Mouse (Mus musculus) stomach, embryonic 14.5 days (tissue): ENCODE data around the gene Pls1. TPM values are rescaled to one million over a fixed set of nuclear protein-coding genes. Genes with fewer than 3 reads are reported as not detected.
A peak's percentile ranks its signal among the peaks of the same experiment; 100 is the strongest.

ENCODE experiments used
- ATAC-seq: fragments of 200-750 bp; cut with Nextera tagmentation; 2 replicates; pipeline ENCODE4 v1.8.0; 2017; ENCODE audit warnings: low read depth, moderate TSS enrichment; ENCODE audit not compliant: insufficient number of reproducible peaks, insufficient read depth, low FRiP score
- H3K27ac ChIP-seq: fragments of 300-500 bp; sonication (generic); 2 replicates; pipeline ENCODE4 v1.5.1; 2014; ENCODE audit warnings: mild to moderate bottlenecking, low read length, moderate library complexity, mixed read lengths
- H3K27me3 ChIP-seq: fragments of 300-500 bp; sonication (generic); 2 replicates; pipeline ENCODE4 v1.6.1; 2014; ENCODE audit warnings: low read length, control low read depth, mixed read lengths; ENCODE audit not compliant: control insufficient read depth, insufficient read depth
- H3K36me3 ChIP-seq: fragments of 300-500 bp; sonication (generic); 2 replicates; pipeline ENCODE4 v1.6.1; 2014; ENCODE audit warnings: mild to moderate bottlenecking, control low read depth, low read length, moderate library complexity, mixed read lengths; ENCODE audit not compliant: control insufficient read depth, insufficient read depth
- H3K4me1 ChIP-seq: fragments of 300-500 bp; sonication (generic); 2 replicates; pipeline ENCODE4 v1.6.1; 2014; ENCODE audit warnings: low read length, control low read depth, mixed read lengths; ENCODE audit not compliant: control insufficient read depth, insufficient read depth
- H3K4me2 ChIP-seq: fragments of 300-500 bp; sonication (generic); replicated peaks from 2 replicates; pipeline ENCODE4 v1.6.1; 2014; ENCODE audit warnings: low read depth, low read length, control low read depth
- H3K4me3 ChIP-seq: fragments of 300-500 bp; sonication (generic); 2 replicates; pipeline ENCODE4 v1.5.1; 2014; ENCODE audit warnings: low read depth, low read length, control low read depth
- H3K9ac ChIP-seq: fragments of 300-500 bp; sonication (generic); replicated peaks from 2 replicates; pipeline ENCODE4 v1.6.1; 2014; ENCODE audit warnings: low read depth, mild to moderate bottlenecking, control low read depth, low read length, moderate library complexity, mixed read lengths
- H3K9me3 ChIP-seq: fragments of 300-500 bp; sonication (generic); 2 replicates; pipeline ENCODE4 v1.6.1; 2016; ENCODE audit warnings: low read depth, low read length, control low read depth; ENCODE audit not compliant: control insufficient read depth
- WGBS: fragments of 180-500 bp; shearing (Covaris S2); extraction: QIAGEN DNeasy Blood & Tissue Kit; methylation state at CpG from one replicate; pipeline ENCODE4 v1.1.7; 2014; 5-methylcytosine and 5-hydroxymethylcytosine counted together
- polyA plus RNA-seq: library from polyadenylated mRNA; unstranded; fragments of >200 nt; fragmentation: Nextera tagmentation; extraction: Ambion mirVana; gene quantifications from 2 replicates; pipeline ENCODE4 v1.2.1, GENCODE M21; 2014

The Pls1 gene
- polyA plus RNA-seq, 1 experiment from 2014 or later, result 20.4 TPM

DNA sequence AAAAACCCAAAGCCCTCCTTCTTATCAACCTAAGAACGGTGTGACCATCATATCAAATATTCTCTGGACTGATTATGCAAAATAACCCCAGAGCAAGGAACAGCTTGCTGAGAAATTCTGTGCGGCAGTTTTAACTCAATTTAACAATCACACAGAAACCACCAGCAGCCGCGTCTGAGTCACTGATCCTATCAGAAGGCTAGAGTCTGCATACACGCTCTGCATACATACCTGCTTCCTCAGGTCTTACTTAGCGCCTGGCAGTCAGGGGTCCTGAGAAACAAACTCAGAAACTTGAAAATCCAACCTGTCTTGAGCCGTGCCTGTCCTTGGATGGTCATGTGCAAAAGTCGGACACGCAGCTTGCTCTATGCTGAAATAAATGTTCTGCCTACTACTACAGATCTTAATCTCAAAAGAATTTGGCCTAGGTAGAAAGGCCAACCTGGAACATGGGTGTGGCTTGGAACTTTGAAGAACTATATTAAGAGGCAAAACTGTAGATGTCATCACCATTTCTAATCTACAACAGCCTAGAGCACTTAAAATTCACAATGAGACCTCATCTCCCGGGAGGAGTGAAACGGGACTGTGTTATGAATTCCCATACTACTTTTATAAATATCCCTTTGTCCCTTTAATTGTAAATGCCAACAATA lies 30.0 kb downstream of the Pls1 start:
- Histone ChIP-seq H3K4me3 (no peak overlapping the region), H3K27ac (no peak overlapping the region), H3K9me3 (no peaks in the 10 kb centered on the region), H3K9ac (no peak overlapping the region), H3K27me3 (no peaks in the 10 kb centered on the region), H3K4me2 (no peak overlapping the region), H3K4me1 (no peaks in the 10 kb centered on the region), H3K36me3 (no peaks in the 10 kb centered on the region)
- no peak for ATAC-seq
- WGBS, result 79% methylated on average over 11 of the region's 11 CpGs

DNA sequence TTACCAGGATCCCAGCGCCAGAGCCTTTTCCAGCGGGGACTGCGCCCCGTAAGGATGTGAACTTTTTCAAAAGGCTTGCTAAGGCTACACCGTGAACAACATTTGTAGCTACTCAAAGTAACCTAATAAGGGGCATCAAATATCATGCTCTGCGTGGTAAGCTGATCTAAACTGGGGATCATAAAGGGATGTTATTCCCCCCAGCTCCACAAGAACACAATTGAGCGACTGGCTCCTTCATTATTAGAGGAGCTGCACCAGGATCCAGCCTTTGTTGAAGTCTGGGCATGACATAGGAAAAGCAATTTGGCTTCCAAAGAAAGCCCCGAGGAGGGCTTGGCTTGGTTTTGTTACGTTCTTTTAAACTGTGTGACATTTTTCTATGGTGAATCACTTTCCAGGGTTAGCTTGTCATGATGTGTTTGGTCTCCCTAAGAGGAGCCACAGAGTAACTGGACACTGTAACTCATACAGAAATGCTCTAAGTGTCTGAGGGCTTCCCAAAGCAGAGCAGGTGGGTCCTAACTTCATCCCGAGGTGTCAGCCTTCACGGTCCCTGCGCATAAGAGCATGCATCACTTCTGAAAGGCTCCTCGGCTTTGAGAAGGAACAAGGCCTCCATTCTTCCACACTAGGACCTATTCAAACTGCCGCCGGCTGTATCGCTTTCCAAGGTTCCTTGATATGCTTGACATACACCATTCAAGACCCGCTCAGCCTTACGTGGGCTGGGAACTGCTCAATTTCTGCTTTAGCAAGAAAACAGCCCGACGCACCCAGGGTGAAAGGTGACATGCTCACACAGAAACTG lies 31.2 kb downstream of the Pls1 start:
- H3K27ac ChIP-seq, result no peak overlapping the region
- H3K4me2 ChIP-seq, result no peak overlapping the region
- WGBS, result 72% methylated on average over 20 of the region's 20 CpGs
- H3K36me3 ChIP-seq, result no peaks in the 10 kb centered on the region
- ATAC-seq, result no peak
- H3K4me1 ChIP-seq, result no peaks in the 10 kb centered on the region
- H3K9ac ChIP-seq, result no peak overlapping the region
- H3K4me3 ChIP-seq, result no peak overlapping the region
- H3K27me3 ChIP-seq, result no peaks in the 10 kb centered on the region
- no peaks in the 10 kb centered on the region for H3K9me3 ChIP-seq

DNA sequence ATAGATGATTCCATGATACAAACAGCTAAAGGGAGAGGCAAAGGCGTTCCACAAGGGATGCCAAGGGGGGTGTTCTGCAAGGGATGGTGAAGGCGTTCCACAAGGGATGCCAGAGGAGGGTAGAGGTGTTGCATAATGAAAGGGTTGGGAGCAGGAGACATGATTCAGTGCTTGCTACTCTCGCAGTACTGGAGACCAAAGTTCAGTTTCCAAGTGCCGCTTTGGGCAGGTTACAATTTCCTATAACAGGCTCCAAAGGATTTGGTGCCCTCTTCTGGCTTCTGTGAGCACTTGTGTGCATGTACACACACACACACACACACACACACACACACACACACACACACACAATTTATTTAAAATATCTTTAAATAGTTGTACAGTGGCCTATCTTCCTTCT lies 33.3 kb downstream of the Pls1 start:
- 97% methylated on average over 4 of the region's 4 CpGs for WGBS
- no peaks in the 10 kb centered on the region for H3K27me3 ChIP-seq

DNA sequence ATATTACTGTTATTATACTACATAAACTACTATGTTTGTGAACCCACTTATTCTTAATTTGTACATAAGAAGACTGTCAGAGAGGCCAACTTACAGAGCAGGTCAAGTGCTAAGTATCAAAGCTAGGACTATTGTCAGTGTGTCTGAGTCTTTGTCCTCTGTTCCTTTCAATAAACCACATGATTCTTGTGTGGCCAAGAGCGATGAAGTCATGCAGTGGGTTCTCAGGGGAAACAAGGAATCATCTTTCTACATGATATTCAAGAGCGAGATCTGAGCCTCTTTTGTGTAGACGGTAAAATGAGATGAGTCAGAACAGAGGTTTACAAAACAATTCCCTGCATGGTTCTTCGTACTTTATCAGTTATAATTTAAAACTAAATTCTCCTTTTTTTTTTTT lies 35.5 kb downstream of the Pls1 start:
- no peaks in the 10 kb centered on the region for H3K27me3 ChIP-seq
- 81% methylated on average over 4 of the region's 4 CpGs for WGBS
- ATAC-seq, result no peak
- no peak overlapping the region for H3K9ac ChIP-seq
- no peak overlapping the region for H3K27ac ChIP-seq
- no peaks in the 10 kb centered on the region for H3K4me1 ChIP-seq
- no peak overlapping the region for H3K4me3 ChIP-seq
- no peak overlapping the region for H3K4me2 ChIP-seq
- no peaks in the 10 kb centered on the region for H3K9me3 ChIP-seq
- no peaks in the 10 kb centered on the region for H3K36me3 ChIP-seq

More for the DNA sequence above, 33.3 kb downstream of the Pls1 start:
- H3K4me3 ChIP-seq, result no peak overlapping the region
- no peak overlapping the region for H3K27ac ChIP-seq
- ATAC-seq, result no peak
- H3K4me2 ChIP-seq, result no peak overlapping the region
- H3K36me3 ChIP-seq, result no peaks in the 10 kb centered on the region
- H3K4me1 ChIP-seq, result no peaks in the 10 kb centered on the region
- no peaks in the 10 kb centered on the region for H3K9me3 ChIP-seq
- no peak overlapping the region for H3K9ac ChIP-seq

DNA sequence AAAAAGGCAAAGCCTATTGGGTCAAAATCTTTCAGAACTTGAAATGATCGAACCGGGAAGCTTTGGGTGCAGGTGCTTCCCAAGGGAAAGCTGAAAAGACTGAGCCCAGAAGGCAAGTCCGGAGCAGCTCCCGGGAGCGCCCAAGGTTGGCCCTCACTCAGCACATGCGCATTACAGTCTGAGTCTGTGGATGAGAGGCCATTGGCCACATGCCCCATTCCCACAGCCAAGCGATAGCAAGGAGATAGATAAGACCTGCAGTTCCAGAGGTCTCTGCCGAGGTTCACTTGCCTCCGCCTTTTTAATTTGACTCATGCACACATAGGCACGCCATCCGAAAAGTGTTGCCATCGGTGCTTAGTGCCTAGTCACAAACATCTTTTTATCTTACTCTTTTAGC lies 39.7 kb downstream of the Pls1 start:
- Histone ChIP-seq H3K9me3 (no peaks in the 10 kb centered on the region), H3K27ac (no peak overlapping the region), H3K9ac (no peak overlapping the region), H3K4me3 (no peak overlapping the region), H3K27me3 (no peaks in the 10 kb centered on the region), H3K4me2 (no peak overlapping the region), H3K36me3 (no peaks in the 10 kb centered on the region), H3K4me1 (peaks cover 7% of the 10 kb centered on the region; the same call in 1 of the 2 replicates)
- no peak for ATAC-seq
- 73% methylated on average over 12 of the region's 12 CpGs for WGBS

DNA sequence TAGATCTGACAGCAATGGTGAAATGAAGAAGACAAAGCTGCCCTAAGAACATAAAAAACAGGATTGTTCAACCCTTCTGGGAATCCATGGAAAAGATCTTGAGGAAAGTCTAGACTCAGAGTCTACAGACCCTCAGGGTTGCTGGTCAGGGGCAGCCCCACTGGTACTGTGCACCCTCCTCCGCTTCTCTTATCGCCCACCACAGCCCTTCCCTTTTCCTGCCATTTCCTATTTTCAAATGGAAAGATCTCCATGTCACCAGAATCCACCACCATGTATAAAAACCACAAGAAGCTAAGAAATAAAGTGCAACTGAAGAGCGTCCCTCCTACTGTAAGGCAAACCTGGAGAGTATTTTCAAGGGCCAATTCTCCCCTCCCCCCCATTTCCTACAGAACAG lies 41.3 kb downstream of the Pls1 start:
- peaks cover 7% of the 10 kb centered on the region; the same call in 1 of the 2 replicates for H3K4me1 ChIP-seq
- ATAC-seq, result no peak
- no peak overlapping the region for H3K4me3 ChIP-seq
- H3K4me2 ChIP-seq, result no peak overlapping the region
- no peak overlapping the region for H3K9ac ChIP-seq
- H3K27ac ChIP-seq, result no peak overlapping the region
- WGBS, result 86% methylated on average over 3 of the region's 3 CpGs
- H3K36me3 ChIP-seq, result no peaks in the 10 kb centered on the region
- no peaks in the 10 kb centered on the region for H3K9me3 ChIP-seq
- no peaks in the 10 kb centered on the region for H3K27me3 ChIP-seq

DNA sequence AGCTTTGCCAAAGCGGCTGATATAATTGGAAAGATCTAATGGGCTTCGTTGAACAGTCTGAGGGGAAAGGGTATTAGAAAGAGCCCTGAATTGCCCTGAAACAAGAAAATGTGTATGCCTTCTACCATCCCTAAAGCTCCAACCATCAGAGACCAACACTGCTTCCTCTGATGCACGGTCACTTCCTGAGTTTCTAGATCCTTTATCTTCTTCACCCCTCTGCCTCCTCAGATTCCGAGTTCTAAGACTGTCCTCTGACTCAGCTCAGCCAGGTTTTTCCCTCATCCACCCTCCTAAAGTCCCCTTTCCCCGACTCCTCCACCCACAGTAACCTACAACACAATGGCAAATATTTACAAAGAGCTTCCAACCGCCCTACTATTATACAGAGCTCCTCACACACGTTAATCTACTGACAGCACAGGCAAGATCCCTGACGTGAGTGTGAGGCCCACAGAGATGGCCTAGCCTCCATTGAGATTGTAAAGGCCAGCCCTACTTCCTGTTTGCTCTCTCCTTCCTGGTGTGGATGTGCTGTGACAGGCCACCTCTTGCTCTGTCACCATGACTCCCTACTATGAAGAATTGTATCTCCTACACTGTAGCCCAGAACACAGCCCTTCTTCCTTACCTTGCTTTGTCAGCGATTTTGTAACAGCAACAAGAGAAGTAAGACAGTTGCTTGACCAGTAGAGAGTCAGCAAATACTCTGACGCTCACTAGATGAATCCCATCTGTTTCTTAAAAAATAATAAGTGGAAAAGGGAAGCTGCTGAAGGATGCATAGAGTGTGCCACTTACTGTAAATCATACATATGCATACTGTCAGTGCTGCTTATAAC lies 43.3 kb downstream of the Pls1 start:
- H3K4me1 ChIP-seq, result peaks cover 7% of the 10 kb centered on the region; the same call in 1 of the 2 replicates
- no peak overlapping the region for H3K9ac ChIP-seq
- WGBS, result 43% methylated on average over 10 of the region's 10 CpGs
- no peaks in the 10 kb centered on the region for H3K36me3 ChIP-seq
- 0 out of 2 replicates have a peak overlapping the region, but pooled peaks have one; percentile 15 for H3K27ac ChIP-seq
- no peak overlapping the region for H3K4me3 ChIP-seq
- peak; percentile 63; the same call in 1 of the 2 replicates for ATAC-seq
- no peaks in the 10 kb centered on the region for H3K27me3 ChIP-seq
- H3K4me2 ChIP-seq, result no peak overlapping the region
- no peaks in the 10 kb centered on the region for H3K9me3 ChIP-seq

DNA sequence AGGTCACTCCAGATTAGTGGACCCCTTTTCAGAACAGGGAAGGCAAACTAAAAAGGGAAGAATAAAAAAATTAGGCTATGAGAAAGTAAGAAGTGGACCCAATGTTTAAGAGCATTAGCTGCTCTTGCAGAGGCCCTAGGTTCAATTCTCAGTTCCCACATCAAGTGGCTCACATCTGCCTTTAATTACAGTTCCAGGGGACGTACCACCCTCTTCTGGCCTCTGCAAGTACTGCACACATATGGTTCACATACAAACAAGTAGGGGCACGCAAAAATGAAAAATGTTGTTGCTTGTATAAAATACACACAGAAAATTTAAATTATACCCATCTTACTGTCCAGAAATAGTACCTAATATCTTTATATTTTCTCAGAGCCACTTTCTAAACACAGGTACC lies 48.8 kb downstream of the Pls1 start:
- no peak overlapping the region for H3K4me3 ChIP-seq
- H3K4me1 ChIP-seq, result no peaks in the 10 kb centered on the region
- WGBS, result 86% methylated on average over 2 of the region's 2 CpGs
- H3K27me3 ChIP-seq, result no peaks in the 10 kb centered on the region
- no peak overlapping the region for H3K27ac ChIP-seq
- H3K9me3 ChIP-seq, result no peaks in the 10 kb centered on the region
- no peak for ATAC-seq
- no peak overlapping the region for H3K9ac ChIP-seq
- H3K4me2 ChIP-seq, result no peak overlapping the region
- H3K36me3 ChIP-seq, result no peaks in the 10 kb centered on the region
